Mouse (Mus musculus): ENCODE data around the gene Acsl3.

DNA sequence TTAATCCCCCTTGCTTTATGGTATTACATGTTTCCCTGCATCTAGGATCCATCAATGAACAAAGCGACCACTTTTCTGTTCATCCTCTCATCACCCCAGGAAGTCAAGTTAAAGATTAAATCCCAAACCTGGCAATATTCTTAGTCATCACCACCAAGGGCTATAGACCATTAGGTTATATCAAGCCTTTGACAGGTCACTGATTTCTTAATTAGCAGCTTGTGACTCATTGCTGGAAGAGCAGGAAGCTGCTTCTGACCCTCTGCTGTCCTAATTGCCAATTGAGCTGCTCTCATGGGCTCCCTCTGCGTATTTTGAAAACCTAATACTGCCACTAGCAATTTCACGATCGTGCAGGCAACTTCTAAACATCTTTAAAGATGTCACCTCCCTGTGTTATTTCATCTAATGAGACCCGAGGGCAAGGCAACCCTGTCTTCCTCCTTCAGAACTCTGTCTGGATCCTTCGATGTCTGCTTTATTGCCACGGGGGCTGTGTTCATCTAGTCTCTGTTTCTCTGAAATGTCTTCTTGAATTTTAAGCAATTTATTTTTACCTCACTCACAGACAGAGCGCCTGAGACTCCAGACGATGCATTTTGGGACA, 72.6 kb downstream of the Acsl3 start:
- no peak for TF ChIP-seq CTCF (IDR thresholded peaks at IDR 0.05)
- no peak for TF ChIP-seq EP300 (IDR thresholded peaks at IDR 0.05)

Measured in lung, postnatal 0 days (tissue).